Mouse (Mus musculus) brain, embryonic 14.5 days (tissue): ENCODE measurements around the gene Neu1. TPM values are rescaled to one million over a fixed set of nuclear protein-coding genes. Genes with fewer than 3 reads are reported as not detected.

Experiments used
- DNase-seq: peaks from one replicate; pipeline ENCODE4 v3.0.0-alpha.2; 2011; ENCODE audit warnings: low read depth
- CTCF ChIP-seq: fragments of 200-500 bp; IDR thresholded peaks from 2 replicates; pipeline ENCODE4 v1.5.1; 2012; ENCODE audit warnings: inconsistent platforms, mild to moderate bottlenecking, moderate library complexity, borderline replicate concordance; ENCODE audit not compliant: insufficient read depth, insufficient read length; ENCODE audit errors: extremely low read depth
- POLR2A ChIP-seq: fragments of 200-500 bp; IDR thresholded peaks from 2 replicates; pipeline ENCODE4 v1.6.1; 2012; ENCODE audit warnings: mild to moderate bottlenecking, inconsistent platforms, borderline replicate concordance; ENCODE audit not compliant: poor library complexity, insufficient read depth, insufficient read length, severe bottlenecking; ENCODE audit errors: extremely low read depth
- polyA plus RNA-seq: library from polyadenylated mRNA; depleted of rRNA; stranded (reverse); fragments of >200 nt; gene quantifications from 2 replicates; pipeline ENCODE4 v1.2.3, GENCODE M21; 2012

Gene Neu1
- polyA plus RNA-seq, 1 experiment: 28.0 TPM

GRCm38 (mm10) chr17:34913930-34914665 lies 17.0 kb upstream of the Neu1 start, which contains the start of gene Slc44a4:
TSS of gene Slc44a4 (plus strand) at chr17:34914466.
- DNase-seq: no peak
- TF ChIP-seq CTCF (no peak), POLR2A (no peak)

GRCm38 (mm10) chr17:34915410-34915831 lies 15.6 kb upstream of the Neu1 start:
- TF ChIP-seq CTCF (peak; percentile 38; the same call in 1 of the 2 replicates), POLR2A (no peak)
- DNase-seq: no peak

- no peak for DNase-seq
- TF ChIP-seq POLR2A: no peak
- no peak for TF ChIP-seq CTCF
Measured at GRCm38 (mm10) chr17:34916316-34916715, 14.7 kb upstream of the Neu1 start.

DNA sequence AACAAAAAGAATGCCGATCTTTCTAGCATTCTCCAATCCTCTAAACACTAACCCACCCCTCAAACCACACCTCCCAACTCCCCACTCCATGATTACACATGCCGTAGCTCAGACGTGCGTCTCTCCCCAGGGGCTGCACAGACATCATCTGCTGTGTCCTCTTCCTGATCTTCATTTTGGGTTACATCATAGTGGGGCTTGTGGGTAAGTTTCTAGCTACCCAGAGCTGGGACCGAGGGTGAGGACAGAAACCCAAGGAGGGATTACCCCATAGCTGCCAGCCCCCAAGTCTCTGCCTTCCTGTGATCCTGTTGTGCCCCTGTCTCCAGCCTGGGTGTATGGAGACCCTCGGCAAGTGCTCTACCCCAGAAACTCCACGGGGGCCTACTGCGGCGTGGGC lies 13.9 kb upstream of the Neu1 start:
- no peak for TF ChIP-seq POLR2A
- TF ChIP-seq CTCF: no peak
- DNase-seq: no peak

- no peak for DNase-seq
- TF ChIP-seq CTCF (peak; percentile 31; the same call in 1 of the 2 replicates), POLR2A (no peak)
Measured at GRCm38 (mm10) chr17:34922939-34923338, 8.1 kb upstream of the Neu1 start.

DNA sequence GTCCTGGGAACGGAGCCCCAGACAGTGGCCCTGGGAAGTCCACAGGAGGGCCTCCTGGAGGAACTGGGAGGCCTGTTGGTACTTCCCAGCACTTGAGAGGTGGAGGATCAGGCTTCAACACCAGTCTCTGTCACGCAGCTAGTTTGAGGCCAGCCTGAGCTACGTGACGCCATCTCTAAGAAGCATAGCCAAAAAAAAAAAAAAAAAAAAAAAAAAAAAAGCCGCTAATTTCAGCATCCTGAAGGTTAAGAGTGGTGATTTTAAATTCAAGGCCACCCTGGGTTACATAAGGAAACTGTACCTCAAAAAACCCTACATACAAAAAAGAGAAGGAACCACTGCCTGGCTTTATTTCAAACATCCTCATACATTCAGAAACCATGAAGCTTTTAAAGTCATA lies 6.8 kb upstream of the Neu1 start:
- TF ChIP-seq CTCF (no peak), POLR2A (no peak)
- no peak for DNase-seq

GRCm38 (mm10) chr17:34927306-34928019 lies 3.6 kb upstream of the Neu1 start:
- DNase-seq: no peak
- TF ChIP-seq CTCF: no peak
- TF ChIP-seq POLR2A: no peak

- TF ChIP-seq CTCF (no peak), POLR2A (no peak)
- DNase-seq: no peak
Measured at GRCm38 (mm10) chr17:34928841-34929240, 2.2 kb upstream of the Neu1 start.

DNA sequence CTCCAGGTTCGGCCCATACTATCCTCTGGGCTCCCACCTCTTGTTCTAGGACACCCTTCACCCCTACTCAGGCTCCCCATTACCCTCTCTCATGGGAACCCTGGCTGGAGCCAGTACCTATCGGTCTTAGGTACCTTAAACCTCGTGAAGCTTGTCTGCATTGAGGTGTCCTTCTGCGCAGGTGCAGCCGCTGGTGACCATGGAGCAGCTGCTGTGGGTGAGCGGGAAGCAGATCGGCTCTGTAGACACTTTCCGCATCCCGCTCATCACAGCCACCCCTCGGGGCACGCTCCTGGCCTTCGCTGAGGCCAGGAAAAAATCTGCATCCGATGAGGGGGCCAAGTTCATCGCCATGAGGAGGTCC lies 664 bp downstream of the Neu1 start:
- TF ChIP-seq POLR2A: no peak
- TF ChIP-seq CTCF: no peak
- DNase-seq: peak; percentile 48

DNA sequence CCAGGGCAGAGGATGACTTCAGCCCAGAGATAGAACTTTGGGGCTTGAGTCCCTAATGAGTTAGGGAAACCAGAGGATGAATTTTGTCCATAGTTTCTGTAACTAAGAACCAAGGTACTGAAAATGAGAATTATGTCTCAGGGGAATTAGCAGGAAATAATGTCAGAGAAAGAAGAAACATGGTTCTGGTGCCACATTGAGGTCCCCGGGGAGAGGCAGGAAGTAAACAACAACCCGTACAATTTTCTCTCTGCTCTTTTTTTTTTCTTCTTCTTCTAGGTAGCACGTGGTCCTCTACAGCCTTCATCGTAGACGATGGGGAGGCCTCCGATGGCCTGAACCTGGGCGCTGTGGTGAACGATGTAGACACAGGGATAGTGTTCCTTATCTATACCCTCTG lies 1.2 kb downstream of the Neu1 start:
- no peak for TF ChIP-seq CTCF
- no peak for TF ChIP-seq POLR2A
- no peak for DNase-seq

DNA sequence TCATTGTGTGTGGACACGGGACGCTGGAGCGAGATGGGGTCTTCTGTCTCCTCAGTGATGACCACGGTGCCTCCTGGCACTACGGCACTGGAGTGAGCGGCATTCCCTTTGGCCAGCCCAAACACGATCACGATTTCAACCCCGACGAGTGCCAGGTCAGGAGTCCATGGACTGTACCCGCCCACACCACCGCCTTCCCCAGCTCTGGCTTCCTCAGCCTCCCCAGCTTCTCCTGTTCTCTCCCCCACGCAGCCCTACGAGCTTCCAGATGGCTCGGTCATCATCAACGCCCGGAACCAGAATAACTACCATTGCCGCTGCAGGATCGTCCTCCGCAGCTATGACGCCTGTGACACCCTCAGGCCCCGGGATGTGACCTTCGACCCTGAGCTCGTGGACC lies 3.0 kb downstream of the Neu1 start:
- no peak for TF ChIP-seq CTCF
- no peak for TF ChIP-seq POLR2A
- no peak for DNase-seq
